Mouse (Mus musculus) splenic B cell, adult 2 months (primary cell): ENCODE results near the gene Olfr722.
"Not testable (repeated sequence)": the region's sequence is repeated elsewhere in the genome, so short reads cannot be mapped to it uniquely, and the experiment has no call there.

Experiments
- DNase-seq: peaks from one replicate; pipeline ENCODE4 v3.0.0-alpha.2; 2011; ENCODE audit warnings: low read depth, low spot score
- H3K27me3 ChIP-seq: 2 replicates; pipeline ENCODE4 v1.6.1; 2012; ENCODE audit warnings: mild to moderate bottlenecking, low read length, moderate library complexity, mixed read lengths; ENCODE audit not compliant: control insufficient read depth, poor library complexity, insufficient read depth, severe bottlenecking
- H3K36me3 ChIP-seq: 2 replicates; pipeline ENCODE4 v1.6.1; 2012; ENCODE audit warnings: mild to moderate bottlenecking, low read length, moderate library complexity, mixed read lengths; ENCODE audit not compliant: control insufficient read depth, poor library complexity, insufficient read depth, severe bottlenecking

The Olfr722 gene

GRCm38 (mm10) chr14:49901899-49902298 lies at the start of gene Olfr722:
Gene Olfr722, minus strand, starts transcription at chr14:49901999.
- Histone ChIP-seq H3K36me3 (no peaks in the 10 kb centered on the region), H3K27me3 (no peaks in the 10 kb centered on the region)
- no peak for DNase-seq

DNA sequence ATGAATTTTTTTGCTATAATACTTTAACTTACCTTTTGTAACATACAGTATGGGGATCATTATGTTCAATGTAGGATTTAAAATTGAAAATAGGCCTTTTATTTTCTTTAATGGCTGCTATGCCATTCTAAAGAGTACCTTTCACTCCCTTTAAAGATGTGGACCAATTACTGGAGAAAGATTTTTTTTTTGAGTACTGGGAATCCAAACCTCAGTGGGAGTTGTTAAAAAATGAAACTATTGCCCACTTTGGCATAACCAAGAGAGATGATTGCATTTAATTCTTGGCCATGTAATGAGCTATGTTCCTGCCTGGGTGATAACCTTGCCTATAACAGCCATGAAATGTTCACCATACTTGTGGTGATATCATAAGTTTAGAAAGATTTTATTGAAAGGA lies 29.9 kb upstream of the Olfr722 start, which contains the start of gene Olfr723:
Gene Olfr723 (minus strand): TSS at position 101 of the 400 bp plus-strand sequence.
- DNase-seq, H3K27me3 ChIP-seq, H3K36me3 ChIP-seq: not testable (repeated sequence)

GRCm38 (mm10) chr14:49860387-49860786 lies 41.4 kb downstream of the Olfr722 start:
- DNase-seq: no peak
- no peaks in the 10 kb centered on the region for H3K27me3 ChIP-seq
- no peaks in the 10 kb centered on the region for H3K36me3 ChIP-seq
